Mouse (Mus musculus) heart, embryonic 16.5 days (tissue): ENCODE results near the gene Galnt6. TPM values are rescaled to one million over a fixed set of nuclear protein-coding genes. Genes with fewer than 3 reads are reported as not detected.
A peak's percentile ranks its signal among the peaks of the same experiment; 100 is the strongest.

Experiments used
- ATAC-seq: fragments of 200-750 bp; cut with Nextera tagmentation; replicated peaks from 2 replicates; pipeline ENCODE4 v1.8.0; 2017; ENCODE audit warnings: moderate number of reproducible peaks; ENCODE audit not compliant: insufficient read depth, low FRiP score; ENCODE audit errors: extremely low read depth
- H3K27ac ChIP-seq: fragments of 300-500 bp; sonication (generic); 2 replicates; pipeline ENCODE4 v1.5.1; 2014; ENCODE audit warnings: mild to moderate bottlenecking, low read length, control low read depth, moderate library complexity
- H3K27me3 ChIP-seq: fragments of 300-500 bp; sonication (generic); 2 replicates; pipeline ENCODE4 v1.6.1; 2014; ENCODE audit warnings: low read length, mixed read lengths; ENCODE audit not compliant: control insufficient read depth, insufficient read depth
- H3K36me3 ChIP-seq: fragments of 300-500 bp; sonication (generic); 2 replicates; pipeline ENCODE4 v1.6.1; 2014; ENCODE audit not compliant: control insufficient read depth, insufficient read depth
- H3K4me1 ChIP-seq: fragments of 300-500 bp; sonication (generic); 2 replicates; pipeline ENCODE4 v1.6.1; 2014; ENCODE audit warnings: low read length, mixed read lengths; ENCODE audit not compliant: control insufficient read depth, insufficient read depth
- H3K4me2 ChIP-seq: fragments of 300-500 bp; sonication (generic); 2 replicates; pipeline ENCODE4 v1.6.1; 2014; ENCODE audit warnings: low read depth, mild to moderate bottlenecking, control low read depth, low read length
- H3K4me3 ChIP-seq: fragments of 300-500 bp; sonication (generic); 2 replicates; pipeline ENCODE4 v1.5.1; 2014; ENCODE audit warnings: mild to moderate bottlenecking, control low read depth, low read length
- H3K9ac ChIP-seq: fragments of 300-500 bp; sonication (generic); 2 replicates; pipeline ENCODE4 v1.6.1; 2014; ENCODE audit warnings: low read length, control low read depth
- H3K9me3 ChIP-seq: fragments of 300-500 bp; sonication (generic); replicated peaks from 2 replicates; pipeline ENCODE4 v1.6.1; 2016; ENCODE audit warnings: low read length; ENCODE audit not compliant: control insufficient read depth
- WGBS: fragments of 180-500 bp; shearing (Covaris S2); extraction: QIAGEN DNeasy Blood & Tissue Kit; methylation state at CpG from one replicate; pipeline ENCODE4 v1.1.7; 2014; 5-methylcytosine and 5-hydroxymethylcytosine counted together
- polyA plus RNA-seq: library from polyadenylated mRNA; unstranded; fragments of >200 nt; fragmentation: Nextera tagmentation; extraction: Ambion mirVana; gene quantifications from 2 replicates; pipeline ENCODE4 v1.2.1, GENCODE M21; 2015

Galnt6 gene
- polyA plus RNA-seq, 1 experiment from 2014 or later: 2.4 TPM

- H3K9ac ChIP-seq: no peak overlapping the region
- 83% methylated on average over 14 of the region's 14 CpGs for WGBS
- no peaks in the 10 kb centered on the region for H3K36me3 ChIP-seq
- ATAC-seq: no peak
- H3K9me3 ChIP-seq: no peaks in the 10 kb centered on the region
- peaks cover 4% of the 10 kb centered on the region for H3K4me1 ChIP-seq
- no peak overlapping the region for H3K4me3 ChIP-seq
- H3K27me3 ChIP-seq: no peaks in the 10 kb centered on the region
- H3K4me2 ChIP-seq: no peak overlapping the region
- H3K27ac ChIP-seq: no peak overlapping the region
These were observed 50.2 kb downstream of the Galnt6 start for GRCm38 (mm10) chr15:100679005-100679404.

GRCm38 (mm10) chr15:100678581-100678980, 50.6 kb downstream of the Galnt6 start:
- H3K27me3 ChIP-seq: no peaks in the 10 kb centered on the region
- no peaks in the 10 kb centered on the region for H3K9me3 ChIP-seq
- WGBS: 79% methylated on average over 12 of the region's 12 CpGs
- no peak for ATAC-seq
- H3K9ac ChIP-seq: no peak overlapping the region
- H3K4me1 ChIP-seq: peaks cover 7% of the 10 kb centered on the region
- H3K27ac ChIP-seq: no peak overlapping the region
- no peak overlapping the region for H3K4me3 ChIP-seq
- H3K4me2 ChIP-seq: no peak overlapping the region
- no peaks in the 10 kb centered on the region for H3K36me3 ChIP-seq

GRCm38 (mm10) chr15:100677675-100678074, 51.5 kb downstream of the Galnt6 start:
- 89% methylated on average over 8 of the region's 8 CpGs for WGBS
- Histone ChIP-seq H3K4me3 (no peak overlapping the region), H3K9me3 (no peaks in the 10 kb centered on the region), H3K9ac (no peak overlapping the region), H3K36me3 (no peaks in the 10 kb centered on the region), H3K27ac (no peak overlapping the region), H3K27me3 (no peaks in the 10 kb centered on the region), H3K4me2 (no peak overlapping the region), H3K4me1 (peaks cover 10% of the 10 kb centered on the region)
- ATAC-seq: no peak

- peaks cover 10% of the 10 kb centered on the region for H3K4me1 ChIP-seq
- no peaks in the 10 kb centered on the region for H3K27me3 ChIP-seq
- H3K4me3 ChIP-seq: no peak overlapping the region
- H3K4me2 ChIP-seq: no peak overlapping the region
- no peak overlapping the region for H3K9ac ChIP-seq
- H3K36me3 ChIP-seq: no peaks in the 10 kb centered on the region
- no peaks in the 10 kb centered on the region for H3K9me3 ChIP-seq
- no peak for ATAC-seq
- 83% methylated on average over 1 of the region's 1 CpGs for WGBS
- H3K27ac ChIP-seq: no peak overlapping the region
These were observed 52.7 kb downstream of the Galnt6 start for GRCm38 (mm10) chr15:100676521-100676920.

- Histone ChIP-seq H3K9me3 (no peaks in the 10 kb centered on the region), H3K9ac (no peak overlapping the region), H3K4me1 (peaks cover 10% of the 10 kb centered on the region), H3K4me2 (no peak overlapping the region), H3K27me3 (no peaks in the 10 kb centered on the region), H3K4me3 (no peak overlapping the region), H3K27ac (no peak overlapping the region), H3K36me3 (no peaks in the 10 kb centered on the region)
- ATAC-seq: no peak
- WGBS: 40% methylated on average over 3 of the region's 3 CpGs
These were observed 53.7 kb downstream of the Galnt6 start for GRCm38 (mm10) chr15:100675486-100675885.

- no peak overlapping the region for H3K27ac ChIP-seq
- ATAC-seq: no peak
- 82% methylated on average over 10 of the region's 10 CpGs for WGBS
These were observed 54.6 kb downstream of the Galnt6 start for GRCm38 (mm10) chr15:100674566-100674965.

GRCm38 (mm10) chr15:100673585-100674391, 55.4 kb downstream of the Galnt6 start:
- H3K4me3 ChIP-seq: no peak overlapping the region
- H3K9ac ChIP-seq: no peak overlapping the region
- H3K36me3 ChIP-seq: no peaks in the 10 kb centered on the region
- no peaks in the 10 kb centered on the region for H3K27me3 ChIP-seq
- H3K9me3 ChIP-seq: no peaks in the 10 kb centered on the region
- 24% methylated on average over 11 of the region's 12 CpGs for WGBS
- peak; percentile 65; the same call in 1 of the 2 replicates for ATAC-seq
- H3K4me1 ChIP-seq: peaks cover 10% of the 10 kb centered on the region
- H3K4me2 ChIP-seq: peak overlapping the region; percentile 44
- peak overlapping the region; percentile 56 for H3K27ac ChIP-seq

More at GRCm38 (mm10) chr15:100674566-100674965, 54.6 kb downstream of the Galnt6 start:
- no peak overlapping the region for H3K9ac ChIP-seq
- H3K27me3 ChIP-seq: no peaks in the 10 kb centered on the region
- H3K4me1 ChIP-seq: peaks cover 10% of the 10 kb centered on the region
- no peaks in the 10 kb centered on the region for H3K36me3 ChIP-seq
- no peak overlapping the region for H3K4me3 ChIP-seq
- no peaks in the 10 kb centered on the region for H3K9me3 ChIP-seq
- no peak overlapping the region for H3K4me2 ChIP-seq

GRCm38 (mm10) chr15:100670833-100671232, 58.3 kb downstream of the Galnt6 start:
- Histone ChIP-seq H3K9me3 (no peaks in the 10 kb centered on the region), H3K27me3 (no peaks in the 10 kb centered on the region), H3K9ac (no peak overlapping the region), H3K27ac (no peak overlapping the region), H3K36me3 (no peaks in the 10 kb centered on the region), H3K4me3 (no peak overlapping the region), H3K4me2 (no peak overlapping the region), H3K4me1 (peaks cover 18% of the 10 kb centered on the region)
- WGBS: 71% methylated on average over 5 of the region's 5 CpGs
- ATAC-seq: no peak

- peaks cover 18% of the 10 kb centered on the region for H3K4me1 ChIP-seq
- H3K4me3 ChIP-seq: no peak overlapping the region
- no peaks in the 10 kb centered on the region for H3K36me3 ChIP-seq
- no peak overlapping the region for H3K9ac ChIP-seq
- no peak for ATAC-seq
- H3K27me3 ChIP-seq: no peaks in the 10 kb centered on the region
- H3K4me2 ChIP-seq: no peak overlapping the region
- WGBS: 74% methylated on average over 8 of the region's 8 CpGs
- no peaks in the 10 kb centered on the region for H3K9me3 ChIP-seq
- H3K27ac ChIP-seq: no peak overlapping the region
These were observed 59.2 kb downstream of the Galnt6 start for GRCm38 (mm10) chr15:100670004-100670403.
